Mouse (Mus musculus) neural tube, embryonic 15.5 days (tissue): ENCODE measurements around the gene H13. TPM values are rescaled to one million over a fixed set of nuclear protein-coding genes. Genes with fewer than 3 reads are reported as not detected.

Source experiments
- ATAC-seq: fragments of 200-750 bp; cut with Nextera tagmentation; 2 replicates; pipeline ENCODE4 v1.8.0; 2017; ENCODE audit warnings: mild to moderate bottlenecking, moderate TSS enrichment, moderate library complexity; ENCODE audit not compliant: low FRiP score
- H3K27ac ChIP-seq: fragments of 300-500 bp; sonication (generic); replicated peaks from 2 replicates; pipeline ENCODE4 v1.5.1; 2015; ENCODE audit warnings: mild to moderate bottlenecking, inconsistent platforms
- H3K27me3 ChIP-seq: fragments of 300-500 bp; sonication (generic); replicated peaks from 2 replicates; pipeline ENCODE4 v1.6.1; 2015; ENCODE audit warnings: inconsistent platforms
- H3K36me3 ChIP-seq: fragments of 300-500 bp; sonication (generic); 2 replicates; pipeline ENCODE4 v1.6.1; 2015; ENCODE audit warnings: inconsistent platforms
- H3K4me1 ChIP-seq: fragments of 300-500 bp; sonication (generic); 2 replicates; pipeline ENCODE4 v1.6.1; 2015; ENCODE audit warnings: inconsistent platforms
- H3K4me2 ChIP-seq: fragments of 300-500 bp; sonication (generic); 2 replicates; pipeline ENCODE4 v1.6.1; 2015; ENCODE audit warnings: inconsistent platforms, mild to moderate bottlenecking, moderate library complexity
- H3K4me3 ChIP-seq: fragments of 300-500 bp; sonication (generic); replicated peaks from 2 replicates; pipeline ENCODE4 v1.5.1; 2015; ENCODE audit warnings: mild to moderate bottlenecking, inconsistent platforms
- H3K9ac ChIP-seq: fragments of 300-500 bp; sonication (generic); replicated peaks from 2 replicates; pipeline ENCODE4 v1.6.1; 2015; ENCODE audit warnings: mild to moderate bottlenecking, inconsistent platforms
- H3K9me3 ChIP-seq: fragments of 300-500 bp; sonication (generic); replicated peaks from 2 replicates; pipeline ENCODE4 v1.6.1; 2016; ENCODE audit warnings: inconsistent platforms
- WGBS: fragments of 180-500 bp; shearing (Covaris S2); methylation state at CpG from one replicate; pipeline ENCODE4 v1.1.7; 2015; ENCODE audit warnings: mixed read lengths; 5-methylcytosine and 5-hydroxymethylcytosine counted together
- polyA plus RNA-seq: library from polyadenylated mRNA; unstranded; fragments of >200 nt; fragmentation: Nextera tagmentation; extraction: Ambion mirVana; gene quantifications from 2 replicates; pipeline ENCODE4 v1.2.1, GENCODE M21; 2015

The H13 gene
- polyA plus RNA-seq, 1 experiment from 2014 or later = 152 TPM

DNA sequence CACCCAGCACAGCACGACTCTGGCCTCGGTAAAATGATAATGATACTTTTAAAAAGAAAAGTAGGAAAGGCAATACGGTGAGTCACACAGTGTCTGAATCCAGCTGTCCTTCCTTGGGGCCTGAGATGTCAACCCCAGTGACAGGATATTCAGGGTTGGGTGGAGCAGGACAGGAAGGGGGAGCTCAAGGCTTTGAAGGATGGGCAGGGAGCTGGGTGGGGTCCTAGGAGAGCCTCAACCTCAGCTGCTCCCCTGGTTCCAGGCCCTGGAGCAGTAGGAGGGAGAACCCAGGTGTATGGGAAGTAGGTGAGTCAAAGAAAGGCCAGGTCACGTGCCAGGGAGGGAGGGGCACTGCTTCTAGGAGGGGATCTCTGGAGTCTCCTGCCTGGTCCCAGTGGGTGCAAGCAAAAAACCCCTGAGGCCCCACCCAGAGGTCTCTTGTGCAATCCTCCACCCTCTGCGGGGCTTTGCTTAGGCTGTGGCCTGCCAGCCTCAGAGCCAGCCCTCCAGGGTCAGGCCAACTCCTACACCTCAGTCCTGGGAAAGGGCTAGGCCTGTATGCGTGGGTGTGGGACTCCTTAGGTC lies 57.6 kb downstream of the H13 start:
- Histone ChIP-seq H3K4me1 (peaks cover 24% of the 10 kb centered on the region), H3K4me2 (no peak overlapping the region), H3K9ac (no peak overlapping the region), H3K36me3 (no peaks in the 10 kb centered on the region), H3K9me3 (no peaks in the 10 kb centered on the region), H3K27me3 (no peaks in the 10 kb centered on the region), H3K4me3 (no peak overlapping the region), H3K27ac (no peak overlapping the region)
- no peak for ATAC-seq
- 78% methylated on average over 6 of the region's 6 CpGs for WGBS

- H3K27ac ChIP-seq = no peak overlapping the region
- 87% methylated on average over 14 of the region's 14 CpGs for WGBS
- H3K4me3 ChIP-seq = no peak overlapping the region
- H3K4me2 ChIP-seq = no peak overlapping the region
- H3K4me1 ChIP-seq = peaks cover 24% of the 10 kb centered on the region
- H3K27me3 ChIP-seq = no peaks in the 10 kb centered on the region
- H3K36me3 ChIP-seq = no peaks in the 10 kb centered on the region
- H3K9me3 ChIP-seq = no peaks in the 10 kb centered on the region
- no peak overlapping the region for H3K9ac ChIP-seq
- no peak for ATAC-seq
Observed at GRCm38 (mm10) chr2:152727795-152728510, 58.7 kb downstream of the H13 start.

- no peak overlapping the region for H3K27ac ChIP-seq
- H3K4me2 ChIP-seq = no peak overlapping the region
- no peak overlapping the region for H3K9ac ChIP-seq
- peaks cover 22% of the 10 kb centered on the region for H3K4me1 ChIP-seq
- H3K9me3 ChIP-seq = no peaks in the 10 kb centered on the region
- H3K36me3 ChIP-seq = no peaks in the 10 kb centered on the region
- no peak overlapping the region for H3K4me3 ChIP-seq
- 0 out of 2 replicates have a peak, but pooled peaks cover 3% of the 10 kb centered on the region for H3K27me3 ChIP-seq
- no peak for ATAC-seq
- 79% methylated on average over 7 of the region's 7 CpGs for WGBS
Observed at GRCm38 (mm10) chr2:152728594-152728993, 59.3 kb downstream of the H13 start.

GRCm38 (mm10) chr2:152729013-152729635 lies 59.9 kb downstream of the H13 start:
- Histone ChIP-seq H3K27ac (peak overlapping the region; percentile 33; the same call in 1 of the 2 replicates), H3K4me1 (peaks cover 18% of the 10 kb centered on the region)

DNA sequence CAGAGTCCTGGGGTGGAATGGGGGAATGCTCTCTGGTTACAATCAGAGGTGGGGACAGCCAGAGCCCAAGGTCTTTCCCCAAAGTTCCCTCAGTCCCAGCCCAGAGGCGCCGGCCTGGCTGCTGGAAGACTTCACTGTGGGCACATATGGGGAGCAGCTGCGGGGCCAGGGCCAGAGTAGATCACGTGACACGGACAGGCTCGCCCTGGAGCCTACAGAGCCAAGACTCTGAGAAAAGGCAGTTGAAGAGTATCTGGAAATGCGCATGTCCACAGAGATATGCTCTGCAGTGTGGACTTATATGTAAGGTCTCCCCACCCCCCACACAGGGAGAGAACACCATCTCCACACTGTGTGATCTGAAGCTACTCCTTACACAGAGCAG lies 60.4 kb downstream of the H13 start:
- H3K27me3 ChIP-seq = 0 out of 2 replicates have a peak, but pooled peaks cover 3% of the 10 kb centered on the region
- no peak overlapping the region for H3K4me3 ChIP-seq
- H3K4me1 ChIP-seq = peaks cover 22% of the 10 kb centered on the region
- H3K27ac ChIP-seq = peak overlapping the region; percentile 33; the same call in 1 of the 2 replicates
- 0 out of 2 replicates have a peak, but pooled peaks have one; percentile 12 for ATAC-seq
- H3K9ac ChIP-seq = no peak overlapping the region
- no peak overlapping the region for H3K4me2 ChIP-seq
- no peaks in the 10 kb centered on the region for H3K36me3 ChIP-seq
- 45% methylated on average over 7 of the region's 7 CpGs for WGBS
- no peaks in the 10 kb centered on the region for H3K9me3 ChIP-seq

More at GRCm38 (mm10) chr2:152729013-152729635, 59.9 kb downstream of the H13 start:
- WGBS = 55% methylated on average over 8 of the region's 8 CpGs
- Histone ChIP-seq H3K4me3 (no peak overlapping the region), H3K9me3 (no peaks in the 10 kb centered on the region), H3K36me3 (no peaks in the 10 kb centered on the region), H3K27me3 (0 out of 2 replicates have a peak, but pooled peaks cover 3% of the 10 kb centered on the region), H3K9ac (no peak overlapping the region), H3K4me2 (no peak overlapping the region)
- ATAC-seq = 0 out of 2 replicates have a peak, but pooled peaks have one; percentile 14

GRCm38 (mm10) chr2:152733201-152733600 lies 63.9 kb downstream of the H13 start:
- H3K4me2 ChIP-seq = no peak overlapping the region
- no peak overlapping the region for H3K27ac ChIP-seq
- WGBS = 88% methylated on average over 2 of the region's 2 CpGs
- no peak for ATAC-seq
- H3K4me3 ChIP-seq = no peak overlapping the region
- H3K27me3 ChIP-seq = 0 out of 2 replicates have a peak, but pooled peaks cover 3% of the 10 kb centered on the region
- H3K36me3 ChIP-seq = no peaks in the 10 kb centered on the region
- no peak overlapping the region for H3K9ac ChIP-seq
- no peaks in the 10 kb centered on the region for H3K9me3 ChIP-seq
- peaks cover 48% of the 10 kb centered on the region for H3K4me1 ChIP-seq

- Histone ChIP-seq H3K9ac (0 out of 2 replicates have a peak overlapping the region, but pooled peaks have one; percentile 26), H3K4me2 (peak overlapping the region; percentile 90), H3K4me3 (peak overlapping the region; percentile 53), H3K36me3 (no peaks in the 10 kb centered on the region), H3K27ac (peak overlapping the region; percentile 62), H3K9me3 (no peaks in the 10 kb centered on the region), H3K27me3 (0 out of 2 replicates have a peak, but pooled peaks cover 3% of the 10 kb centered on the region), H3K4me1 (peaks cover 51% of the 10 kb centered on the region)
- no peak for ATAC-seq
- 17% methylated on average over 10 of the region's 10 CpGs for WGBS
Observed at GRCm38 (mm10) chr2:152734501-152734900, 65.2 kb downstream of the H13 start.

- Histone ChIP-seq H3K27ac (peak overlapping the region; percentile 82), H3K4me3 (peak overlapping the region; percentile 53), H3K4me1 (peaks cover 48% of the 10 kb centered on the region), H3K4me2 (peak overlapping the region; percentile 90), H3K36me3 (no peaks in the 10 kb centered on the region), H3K27me3 (0 out of 2 replicates have a peak, but pooled peaks cover 3% of the 10 kb centered on the region), H3K9me3 (no peaks in the 10 kb centered on the region), H3K9ac (peak overlapping the region; percentile 26)
- ATAC-seq = peak; percentile 90
- under 1% methylated on average over 28 of the region's 28 CpGs for WGBS
Observed at GRCm38 (mm10) chr2:152734984-152735383, 65.7 kb downstream of the H13 start.

GRCm38 (mm10) chr2:152736090-152736601 lies 66.9 kb downstream of the H13 start, which contains the start of gene Id1:
TSS of gene Id1 (plus strand) at chr2:152736251.
- Histone ChIP-seq H3K9ac (peak within 1 kb of the TSS; percentile 63), H3K27me3 (0 out of 2 replicates have a peak, but pooled peaks cover 3% of the 10 kb centered on the region), H3K27ac (peak within 1 kb of the TSS; percentile 82), H3K36me3 (no peaks in the 10 kb centered on the region), H3K4me2 (peak within 1 kb of the TSS; percentile 90), H3K4me3 (peak within 1 kb of the TSS; percentile 53), H3K4me1 (peaks cover 46% of the 10 kb centered on the region), H3K9me3 (no peaks in the 10 kb centered on the region)
- ATAC-seq = peak; percentile 70
- under 1% methylated on average over 28 of the region's 28 CpGs for WGBS

GRCm38 (mm10) chr2:152736748-152737147 lies 67.5 kb downstream of the H13 start:
- ATAC-seq = no peak
- WGBS = under 1% methylated on average over 22 of the region's 22 CpGs
- Histone ChIP-seq H3K9me3 (no peaks in the 10 kb centered on the region), H3K27ac (peak overlapping the region; percentile 81), H3K27me3 (0 out of 2 replicates have a peak, but pooled peaks cover 3% of the 10 kb centered on the region), H3K4me2 (peak overlapping the region; percentile 90), H3K36me3 (no peaks in the 10 kb centered on the region), H3K9ac (peak overlapping the region; percentile 63), H3K4me3 (peak overlapping the region; percentile 53), H3K4me1 (peaks cover 52% of the 10 kb centered on the region)
